Mouse (Mus musculus) bone marrow macrophage, adult 2 months (primary cell): Measurements from ENCODE around the gene Bicc1. TPM values are rescaled to one million over a fixed set of nuclear protein-coding genes. Genes with fewer than 3 reads are reported as not detected.

Source experiments
- H3K27ac ChIP-seq: 2 replicates; pipeline ENCODE4 v1.5.1; 2012; ENCODE audit warnings: low read depth, low read length; ENCODE audit not compliant: insufficient read depth
- H3K4me1 ChIP-seq: 2 replicates; pipeline ENCODE4 v1.6.1; 2012; ENCODE audit warnings: low read length; ENCODE audit not compliant: control insufficient read depth, insufficient read depth
- H3K4me3 ChIP-seq: 2 replicates; pipeline ENCODE4 v1.5.1; 2012; ENCODE audit warnings: mild to moderate bottlenecking, low read length, moderate library complexity; ENCODE audit not compliant: insufficient read depth
- CTCF ChIP-seq: IDR thresholded peaks from 2 replicates; pipeline ENCODE4 v1.5.1; 2012; ENCODE audit warnings: low read depth, mild to moderate bottlenecking, low read length, moderate library complexity
- POLR2A ChIP-seq: IDR thresholded peaks from 2 replicates; pipeline ENCODE4 v1.6.1; 2012; ENCODE audit warnings: mild to moderate bottlenecking, low read depth, low read length, borderline replicate concordance
- polyA plus RNA-seq: library from polyadenylated mRNA; stranded (reverse); fragments of >200 nt; gene quantifications from 2 replicates; pipeline ENCODE4 v1.2.4, GENCODE M21; 2012; ENCODE audit not compliant: missing spikeins, insufficient read depth, insufficient read length

Gene Bicc1
- polyA plus RNA-seq, 1 experiment = 0.27 TPM

GRCm38 (mm10) chr10:70901193-70901875, 258.2 kb downstream of the Bicc1 start:
- H3K4me1 ChIP-seq = no peaks in the 10 kb centered on the region
- no peak overlapping the region for H3K4me3 ChIP-seq
- TF ChIP-seq POLR2A = no peak
- no peak for TF ChIP-seq CTCF
- H3K27ac ChIP-seq = no peak overlapping the region

GRCm38 (mm10) chr10:70895891-70896290, 263.6 kb downstream of the Bicc1 start:
- H3K27ac ChIP-seq = no peak overlapping the region
- no peak for TF ChIP-seq CTCF
- no peak for TF ChIP-seq POLR2A
- no peak overlapping the region for H3K4me3 ChIP-seq
- H3K4me1 ChIP-seq = no peaks in the 10 kb centered on the region

GRCm38 (mm10) chr10:70878046-70878445, 281.5 kb downstream of the Bicc1 start:
- Histone ChIP-seq H3K4me3 (no peak overlapping the region), H3K27ac (no peak overlapping the region), H3K4me1 (no peaks in the 10 kb centered on the region)
- TF ChIP-seq POLR2A (no peak), CTCF (no peak)

GRCm38 (mm10) chr10:70877631-70878030, 281.9 kb downstream of the Bicc1 start:
- Histone ChIP-seq H3K27ac (no peak overlapping the region), H3K4me3 (no peak overlapping the region), H3K4me1 (no peaks in the 10 kb centered on the region)
- TF ChIP-seq CTCF = no peak
- TF ChIP-seq POLR2A = no peak

GRCm38 (mm10) chr10:70876522-70876921, 283.0 kb downstream of the Bicc1 start:
- no peak overlapping the region for H3K4me3 ChIP-seq
- H3K4me1 ChIP-seq = no peaks in the 10 kb centered on the region
- TF ChIP-seq POLR2A = no peak
- no peak for TF ChIP-seq CTCF
- H3K27ac ChIP-seq = no peak overlapping the region

- Histone ChIP-seq H3K27ac (no peak overlapping the region), H3K4me1 (no peaks in the 10 kb centered on the region), H3K4me3 (no peak overlapping the region)
- TF ChIP-seq POLR2A (no peak), CTCF (0 out of 2 replicates have a peak, but pooled peaks have one; percentile 10)
Observed at GRCm38 (mm10) chr10:70876119-70876518, 283.4 kb downstream of the Bicc1 start.

GRCm38 (mm10) chr10:70874994-70875538, 284.4 kb downstream of the Bicc1 start:
- H3K4me1 ChIP-seq = no peaks in the 10 kb centered on the region
- TF ChIP-seq POLR2A (no peak), CTCF (no peak)
- H3K4me3 ChIP-seq = no peak overlapping the region
- H3K27ac ChIP-seq = no peak overlapping the region

Other genes starting within 250 kb of the Bicc1 start
- gene Tfam, start 78.6 kb upstream of the Bicc1 start, polyA plus RNA-seq = 33.5 and 34.4 TPM in 2 replicates
- gene Ube2d1, start 125.6 kb upstream of the Bicc1 start, polyA plus RNA-seq = 54.5 and 57.7 TPM in 2 replicates
- 15.1 and 19.4 TPM in 2 replicates for gene Cisd1, start 185.3 kb upstream of the Bicc1 start, polyA plus RNA-seq
- 18.3 and 19.0 TPM in 2 replicates for gene Ipmk, start 188.1 kb upstream of the Bicc1 start, polyA plus RNA-seq